Mouse (Mus musculus) limb, embryonic 12.5 days (tissue): ENCODE measurements around the gene Gm19935. TPM values are rescaled to one million over a fixed set of nuclear protein-coding genes. Genes with fewer than 3 reads are reported as not detected.
A peak's percentile ranks its signal among the peaks of the same experiment; 100 is the strongest.

Source experiments
- ATAC-seq: fragments of 200-750 bp; cut with Nextera tagmentation; 2 replicates; pipeline ENCODE4 v1.8.0; 2017; ENCODE audit warnings: low read depth, moderate TSS enrichment; ENCODE audit not compliant: insufficient number of reproducible peaks, insufficient read depth, low FRiP score, low TSS enrichment
- H3K27ac ChIP-seq: fragments of 300-500 bp; sonication (generic); 2 replicates; pipeline ENCODE4 v1.5.1; 2016; ENCODE audit warnings: mild to moderate bottlenecking, moderate library complexity
- H3K27me3 ChIP-seq: fragments of 300-500 bp; sonication (generic); 2 replicates; pipeline ENCODE4 v1.6.1; 2016; ENCODE audit warnings: mild to moderate bottlenecking, moderate library complexity
- H3K36me3 ChIP-seq: fragments of 300-500 bp; sonication (generic); 2 replicates; pipeline ENCODE4 v1.6.1; 2016; ENCODE audit warnings: mild to moderate bottlenecking, moderate library complexity
- H3K4me1 ChIP-seq: fragments of 300-500 bp; sonication (generic); replicated peaks from 2 replicates; pipeline ENCODE4 v1.6.1; 2016
- H3K4me2 ChIP-seq: fragments of 300-500 bp; sonication (generic); 2 replicates; pipeline ENCODE4 v1.6.1; 2016; ENCODE audit warnings: mild to moderate bottlenecking, moderate library complexity
- H3K4me3 ChIP-seq: fragments of 300-500 bp; sonication (generic); replicated peaks from 2 replicates; pipeline ENCODE4 v1.5.1; 2016; ENCODE audit warnings: mild to moderate bottlenecking
- H3K9ac ChIP-seq: fragments of 300-500 bp; sonication (generic); replicated peaks from 2 replicates; pipeline ENCODE4 v1.6.1; 2016; ENCODE audit warnings: mild to moderate bottlenecking, moderate library complexity
- H3K9me3 ChIP-seq: fragments of 300-500 bp; sonication (generic); 2 replicates; pipeline ENCODE4 v1.6.1; 2016; ENCODE audit warnings: mild to moderate bottlenecking, moderate library complexity
- WGBS: fragments of 180-500 bp; shearing (Covaris S2); methylation state at CpG from one replicate; pipeline ENCODE4 v1.1.7; 2016; 5-methylcytosine and 5-hydroxymethylcytosine counted together
- polyA plus RNA-seq: library from polyadenylated mRNA; unstranded; fragments of >200 nt; fragmentation: Nextera tagmentation; extraction: Ambion mirVana; gene quantifications from 2 replicates; pipeline ENCODE4 v1.2.1, GENCODE M21; 2016

Gene Gm19935
- polyA plus RNA-seq, 1 experiment from 2014 or later: not detected

GRCm38 (mm10) chr8:90828987-90829740 lies 12.0 kb upstream of the Gm19935 start:
- H3K27me3 ChIP-seq: no peaks in the 10 kb centered on the region
- H3K4me2 ChIP-seq: peak overlapping the region; percentile 73
- H3K9ac ChIP-seq: peak overlapping the region; percentile 69
- ATAC-seq: peak; percentile 81
- peak overlapping the region; percentile 85 for H3K27ac ChIP-seq
- H3K4me3 ChIP-seq: peak overlapping the region; percentile 55
- no peaks in the 10 kb centered on the region for H3K36me3 ChIP-seq
- no peaks in the 10 kb centered on the region for H3K9me3 ChIP-seq
- H3K4me1 ChIP-seq: peaks cover 32% of the 10 kb centered on the region
- WGBS: 4% methylated on average over 11 of the region's 11 CpGs

GRCm38 (mm10) chr8:90828181-90828986 lies 11.2 kb upstream of the Gm19935 start, which contains the start of gene Chd9:
Gene Chd9 (plus strand): TSS chr8:90828352.
- peaks cover 30% of the 10 kb centered on the region for H3K4me1 ChIP-seq
- peak within 1 kb of the TSS; percentile 85 for H3K27ac ChIP-seq
- peak within 1 kb of the TSS; percentile 73 for H3K4me2 ChIP-seq
- peak; percentile 91 for ATAC-seq
- peak within 1 kb of the TSS; percentile 55 for H3K4me3 ChIP-seq
- peak within 1 kb of the TSS; percentile 69 for H3K9ac ChIP-seq
- WGBS: under 1% methylated on average over 39 of the region's 39 CpGs
- H3K27me3 ChIP-seq: no peaks in the 10 kb centered on the region
- no peaks in the 10 kb centered on the region for H3K36me3 ChIP-seq
- H3K9me3 ChIP-seq: no peaks in the 10 kb centered on the region

- no peak for ATAC-seq
- WGBS: 74% methylated on average over 9 of the region's 9 CpGs
- no peaks in the 10 kb centered on the region for H3K27me3 ChIP-seq
Observed at GRCm38 (mm10) chr8:90825459-90825871, 8.3 kb upstream of the Gm19935 start.

GRCm38 (mm10) chr8:90822443-90822842 lies 5.2 kb upstream of the Gm19935 start:
- H3K9me3 ChIP-seq: no peaks in the 10 kb centered on the region
- no peak overlapping the region for H3K4me2 ChIP-seq
- no peak overlapping the region for H3K9ac ChIP-seq
- no peaks in the 10 kb centered on the region for H3K4me1 ChIP-seq
- ATAC-seq: no peak
- no peaks in the 10 kb centered on the region for H3K27me3 ChIP-seq
- no peak overlapping the region; the same call in 1 of the 2 replicates for H3K27ac ChIP-seq
- H3K36me3 ChIP-seq: no peaks in the 10 kb centered on the region
- H3K4me3 ChIP-seq: no peak overlapping the region
- 19% methylated on average over 11 of the region's 11 CpGs for WGBS

More at GRCm38 (mm10) chr8:90825459-90825871, 8.3 kb upstream of the Gm19935 start:
- Histone ChIP-seq H3K36me3 (no peaks in the 10 kb centered on the region), H3K9ac (no peak overlapping the region), H3K27ac (no peak overlapping the region), H3K9me3 (no peaks in the 10 kb centered on the region), H3K4me2 (no peak overlapping the region), H3K4me1 (peaks cover 21% of the 10 kb centered on the region), H3K4me3 (no peak overlapping the region)

- Histone ChIP-seq H3K4me2 (no peak overlapping the region), H3K27me3 (no peaks in the 10 kb centered on the region), H3K4me3 (no peak overlapping the region), H3K9ac (no peak overlapping the region), H3K27ac (no peak overlapping the region), H3K9me3 (no peaks in the 10 kb centered on the region), H3K36me3 (no peaks in the 10 kb centered on the region), H3K4me1 (no peaks in the 10 kb centered on the region)
- ATAC-seq: no peak
- 79% methylated on average over 4 of the region's 4 CpGs for WGBS
Observed at GRCm38 (mm10) chr8:90820321-90820696, 3.1 kb upstream of the Gm19935 start.

GRCm38 (mm10) chr8:90819561-90820320 lies 2.5 kb upstream of the Gm19935 start:
- ATAC-seq: no peak
- Histone ChIP-seq H3K4me2 (no peak overlapping the region), H3K9ac (no peak overlapping the region), H3K4me3 (no peak overlapping the region), H3K4me1 (no peaks in the 10 kb centered on the region), H3K27me3 (no peaks in the 10 kb centered on the region), H3K36me3 (no peaks in the 10 kb centered on the region), H3K9me3 (no peaks in the 10 kb centered on the region), H3K27ac (no peak overlapping the region)
- 89% methylated on average over 9 of the region's 9 CpGs for WGBS

- ATAC-seq: no peak
- Histone ChIP-seq H3K9me3 (no peaks in the 10 kb centered on the region), H3K4me1 (no peaks in the 10 kb centered on the region), H3K36me3 (no peaks in the 10 kb centered on the region), H3K4me3 (no peak overlapping the region), H3K27ac (no peak overlapping the region), H3K4me2 (no peak overlapping the region), H3K9ac (no peak overlapping the region), H3K27me3 (no peaks in the 10 kb centered on the region)
- 84% methylated on average over 23 of the region's 23 CpGs for WGBS
Observed at GRCm38 (mm10) chr8:90816061-90816882, 921 bp downstream of the Gm19935 start.

- H3K4me2 ChIP-seq: no peak overlapping the region
- H3K27me3 ChIP-seq: no peaks in the 10 kb centered on the region
- H3K27ac ChIP-seq: no peak overlapping the region
- H3K4me3 ChIP-seq: no peak overlapping the region
- 86% methylated on average over 10 of the region's 10 CpGs for WGBS
- no peaks in the 10 kb centered on the region for H3K4me1 ChIP-seq
- ATAC-seq: no peak
- H3K9ac ChIP-seq: no peak overlapping the region
- no peaks in the 10 kb centered on the region for H3K9me3 ChIP-seq
- no peaks in the 10 kb centered on the region for H3K36me3 ChIP-seq
Observed at GRCm38 (mm10) chr8:90813602-90814320, 3.4 kb downstream of the Gm19935 start.

- no peak overlapping the region for H3K4me2 ChIP-seq
- no peak for ATAC-seq
- H3K27me3 ChIP-seq: no peaks in the 10 kb centered on the region
- H3K36me3 ChIP-seq: no peaks in the 10 kb centered on the region
- no peak overlapping the region for H3K9ac ChIP-seq
- H3K4me3 ChIP-seq: no peak overlapping the region
- WGBS: 89% methylated on average over 5 of the region's 5 CpGs
- 0 out of 2 replicates have a peak, but pooled peaks cover 5% of the 10 kb centered on the region for H3K4me1 ChIP-seq
- no peak overlapping the region for H3K27ac ChIP-seq
- H3K9me3 ChIP-seq: peaks cover 6% of the 10 kb centered on the region; the same call in 1 of the 2 replicates
Observed at GRCm38 (mm10) chr8:90799473-90799872, 17.7 kb downstream of the Gm19935 start.
